In genomic region chr17:35763866-35764265, GRCm38 (mm10) we compare ENCODE assay signal across 9 mouse cellular contexts. TPM values are rescaled to one million over a fixed set of nuclear protein-coding genes. Genes with fewer than 3 reads are reported as not detected.
A peak's percentile ranks its signal among the peaks of the same experiment; 100 is the strongest.
DNase-seq lines count a peak whose midpoint lies in the region; ATAC-seq and TF ChIP-seq lines count a peak whose summit lies in the region.
"Had no signal": no experiment of that assay in that cellular context is flagged by ENCODE, and none has a peak within 500 bp of the region (broad histone marks: within the 10 kb centered on the region; RNA-seq: fewer than 3 reads in every experiment).

No protein-coding gene starts in this region.

- no peaks in the 10 kb centered on the region for H3K27me3 ChIP-seq in liver, embryonic 14.5 days (ENCODE audit: control insufficient read depth, insufficient read depth, low read length)
- H3K27me3 ChIP-seq: neural tube, embryonic 12.5 days had no signal

- no peak overlapping the region for H3K9ac ChIP-seq in liver, embryonic 14.5 days (replicated peaks)
- H3K9ac ChIP-seq: neural tube, embryonic 12.5 days had no signal

- ATAC-seq in liver, embryonic 14.5 days (ENCODE audit: insufficient read depth): no peak

- H3K4me2 ChIP-seq in liver, embryonic 14.5 days (ENCODE audit: low read depth): no peak overlapping the region
- H3K4me2 ChIP-seq: neural tube, embryonic 12.5 days had no signal

- peak; percentile 64 for TF ChIP-seq CTCF in liver, embryonic 14.5 days (IDR thresholded peaks at IDR 0.05; ENCODE audit: low read depth)

- H3K9me3 ChIP-seq in liver, embryonic 14.5 days (ENCODE audit: control insufficient read depth, low read length): peaks cover 3% of the 10 kb centered on the region
- H3K9me3 ChIP-seq: neural tube, embryonic 12.5 days had no signal

- no peaks in the 10 kb centered on the region for H3K36me3 ChIP-seq in liver, embryonic 14.5 days (replicated peaks; ENCODE audit: control insufficient read depth, insufficient read depth, low read depth)
- H3K36me3 ChIP-seq: neural tube, embryonic 12.5 days had no signal

- peak; percentile 44 for DNase-seq in gastrocnemius, postnatal 14 days
- DNase-seq in gastrocnemius, postnatal 36 days: no peak
- DNase-seq in urinary bladder, postnatal 25 days (ENCODE audit: low spot score): peak; percentile 35
- no peak for DNase-seq in urinary bladder, adult 18-20 months (ENCODE audit: low spot score in 2 of 2)
- no peak for DNase-seq in liver, embryonic 14.5 days (ENCODE audit: low read depth in 3 of 3, low spot score in 3 of 3)
- peak; percentile 55 for DNase-seq in thymus, postnatal 14 days
- no peak for DNase-seq in frontal cortex, adult 2 months (ENCODE audit: extremely low spot score in 1 of 2, low spot score in 1 of 2)
- DNase-seq in Muller cell, postnatal 12 days (ENCODE audit: inconsistent ontology term): no peak

- peaks cover 12 to 24% of the 10 kb centered on the region in 2 experiments for H3K4me1 ChIP-seq in liver, embryonic 14.5 days (replicated peaks; ENCODE audit: control insufficient read depth in 2 of 2, insufficient read depth in 2 of 2, low read length in 1 of 2)
- H3K4me1 ChIP-seq: neural tube, embryonic 12.5 days had no signal

- 27% methylated on average over 6 of the region's 6 CpGs for WGBS in liver, embryonic 14.5 days (ENCODE audit: insufficient replicate concordance)

- H3K4me3 ChIP-seq in liver, embryonic 14.5 days (ENCODE audit: insufficient read depth in 1 of 2, low read depth in 2 of 2, low read length in 2 of 2): no peak overlapping the region
- H3K4me3 ChIP-seq: neural tube, embryonic 12.5 days had no signal

- H3K27ac ChIP-seq in liver, embryonic 14.5 days: no peak overlapping the region
- H3K27ac ChIP-seq: neural tube, embryonic 12.5 days had no signal

- TF ChIP-seq EP300 in liver, embryonic 14.5 days (IDR thresholded peaks at IDR 0.05; ENCODE audit: low read depth): no peak

- intact Hi-C loops in gastrocnemius, postnatal 14 days (cut with DNase I; ENCODE audit: low total_unique reads): no loop called here
- intact Hi-C loops in gastrocnemius, postnatal 36 days (cut with DNase I): no loop called here

RNA-seq across cellular contexts. Expression of gene Ier3, which starts 57.6 kb away (rescaled TPM):
- total RNA-seq in gastrocnemius, postnatal 14 days (2021): 1 to 10 TPM; 4.6 to 5.4 TPM
- total RNA-seq in gastrocnemius, postnatal 36 days (2021): 1 to 10 TPM; 5.3 to 5.4 TPM
- polyA plus RNA-seq in liver, embryonic 14.5 days (2012; rRNA removed): 10.2 and 11.0 TPM in 2 replicates
- polyA plus RNA-seq in liver, embryonic 14.5 days (2014; fragmentation: Nextera tagmentation; extraction: Ambion mirVana): 11.6 and 13.2 TPM in 2 replicates
- 11.2 and 14.5 TPM in 2 replicates for polyA plus RNA-seq in frontal cortex, adult 2 months (2012; rRNA removed)

RNA-seq across cellular contexts. Expression of gene Flot1, which starts 59.2 kb away (rescaled TPM):
- total RNA-seq in gastrocnemius, postnatal 14 days (2021): 10 to 100 TPM; 39.2 to 40.3 TPM
- total RNA-seq in gastrocnemius, postnatal 36 days (2021): 10 to 100 TPM; 44.0 to 44.1 TPM
- polyA plus RNA-seq in liver, embryonic 14.5 days (2012; rRNA removed): 22.4 and 34.7 TPM in 2 replicates
- polyA plus RNA-seq in liver, embryonic 14.5 days (2014; fragmentation: Nextera tagmentation; extraction: Ambion mirVana): 27.8 and 29.2 TPM in 2 replicates
- 178 and 209 TPM in 2 replicates for polyA plus RNA-seq in frontal cortex, adult 2 months (2012; rRNA removed)

RNA-seq across cellular contexts. Expression of gene Ddr1, which starts 59.4 kb away (rescaled TPM):
- 10 to 100 TPM; 20.3 to 23.4 TPM for total RNA-seq in gastrocnemius, postnatal 14 days (2021)
- total RNA-seq in gastrocnemius, postnatal 36 days (2021): 10 to 100 TPM; 12.7 to 15.0 TPM
- polyA plus RNA-seq in liver, embryonic 14.5 days (2012; rRNA removed): 1.1 TPM in 2 replicates
- polyA plus RNA-seq in liver, embryonic 14.5 days (2014; fragmentation: Nextera tagmentation; extraction: Ambion mirVana): 1.6 and 1.7 TPM in 2 replicates
- 46.6 and 46.8 TPM in 2 replicates for polyA plus RNA-seq in frontal cortex, adult 2 months (2012; rRNA removed)

Comparison
In these comparisons a context has a peak if more than half of its experiments do, and no peak if none do; other contexts are left out.
1. DNase-seq: peak in gastrocnemius, postnatal 14 days (single experiment), urinary bladder, postnatal 25 days (single experiment) and thymus, postnatal 14 days (single experiment); none in gastrocnemius, postnatal 36 days (0 of 2), urinary bladder, adult 18-20 months (0 of 2), liver, embryonic 14.5 days (0 of 3), frontal cortex, adult 2 months (0 of 2) and Muller cell, postnatal 12 days (single experiment).